ENCODE assay signal across 8 mouse cellular contexts in the genomic region with DNA sequence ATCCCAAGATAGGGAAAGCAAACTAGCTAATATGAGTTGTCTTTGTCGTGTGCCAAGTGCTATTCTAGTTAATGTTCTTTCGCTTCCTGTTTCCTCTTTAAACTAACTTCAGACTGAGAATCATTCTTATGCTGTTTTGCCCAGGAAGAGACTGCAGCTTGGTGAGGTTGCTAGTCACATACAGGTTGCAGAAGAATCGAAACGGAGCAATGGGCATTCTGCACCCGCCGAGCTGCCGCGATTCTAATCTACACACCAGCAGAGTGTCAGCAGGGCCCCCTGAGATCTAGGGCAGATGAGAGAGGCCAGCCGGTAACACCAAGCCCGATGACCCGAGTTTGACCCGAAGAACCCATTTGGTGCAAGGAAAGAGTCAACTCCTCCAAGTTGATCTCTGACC. TPM values are rescaled to one million over a fixed set of nuclear protein-coding genes. Genes with fewer than 3 reads are reported as not detected.
DNase-seq lines count a peak whose midpoint lies in the region; ATAC-seq and TF ChIP-seq lines count a peak whose summit lies in the region.

No protein-coding gene starts in this region.

- no peak for ATAC-seq in embryonic facial prominence, embryonic 11.5 days (replicated peaks; ENCODE audit: insufficient number of reproducible peaks, low FRiP score, low TSS enrichment, low read depth)
- ATAC-seq in liver, embryonic 11.5 days (replicated peaks; ENCODE audit: low FRiP score) = no peak

- peak; percentile 29 to 33 for DNase-seq in right cerebral cortex, postnatal 10 days (ENCODE audit: low spot score in 2 of 2)
- no peak for DNase-seq in right cerebral cortex, postnatal 4 days
- DNase-seq in embryonic facial prominence, embryonic 11.5 days (ENCODE audit: low spot score) = peak; percentile 13
- DNase-seq in liver, embryonic 11.5 days (ENCODE audit: low spot score) = no peak
- DNase-seq in splenic B cell, adult 2 months (ENCODE audit: low read depth, low spot score) = peak; percentile 36
- no peak for DNase-seq in layer of hippocampus, adult 8-10 months (ENCODE audit: low spot score in 2 of 2)
- DNase-seq in layer of hippocampus, adult 2 months (ENCODE audit: low spot score in 2 of 2) = no peak
- DNase-seq in spleen, postnatal 14 days (ENCODE audit: low spot score in 2 of 2) = no peak

- no peaks in the 10 kb centered on the region for H3K27me3 ChIP-seq in embryonic facial prominence, embryonic 11.5 days (ENCODE audit: control insufficient read depth, insufficient read depth, low read length)
- no peaks in the 10 kb centered on the region for H3K27me3 ChIP-seq in liver, embryonic 11.5 days (replicated peaks; ENCODE audit: control insufficient read depth, insufficient read depth, low read length)
- no peaks in the 10 kb centered on the region for H3K27me3 ChIP-seq in splenic B cell, adult 2 months (ENCODE audit: control insufficient read depth, insufficient read depth, low read length, poor library complexity, severe bottlenecking)

- no peak for TF ChIP-seq CTCF in layer of hippocampus, adult 2 months (conservative IDR thresholded peaks at IDR 0.05)

- H3K4me1 ChIP-seq in embryonic facial prominence, embryonic 11.5 days (ENCODE audit: control insufficient read depth, insufficient read depth, low read length) = no peaks in the 10 kb centered on the region; the same call in 1 of the 2 replicates
- no peaks in the 10 kb centered on the region; the same call in 1 of the 2 replicates for H3K4me1 ChIP-seq in liver, embryonic 11.5 days (replicated peaks; ENCODE audit: control insufficient read depth, insufficient read depth, low read length)

- no peaks in the 10 kb centered on the region for H3K36me3 ChIP-seq in embryonic facial prominence, embryonic 11.5 days (replicated peaks; ENCODE audit: control insufficient read depth, insufficient read depth, low read depth, low read length)
- H3K36me3 ChIP-seq in liver, embryonic 11.5 days (ENCODE audit: control insufficient read depth, insufficient read depth, low read length) = no peaks in the 10 kb centered on the region
- no peaks in the 10 kb centered on the region for H3K36me3 ChIP-seq in splenic B cell, adult 2 months (ENCODE audit: control insufficient read depth, insufficient read depth, low read length, poor library complexity, severe bottlenecking)

- H3K9me3 ChIP-seq in embryonic facial prominence, embryonic 11.5 days (replicated peaks; ENCODE audit: control insufficient read depth, low read length) = no peaks in the 10 kb centered on the region
- H3K9me3 ChIP-seq in liver, embryonic 11.5 days (ENCODE audit: control insufficient read depth, low read length) = no peaks in the 10 kb centered on the region

- H3K9ac ChIP-seq in embryonic facial prominence, embryonic 11.5 days (replicated peaks; ENCODE audit: low read length) = no peak overlapping the region
- no peak overlapping the region for H3K9ac ChIP-seq in liver, embryonic 11.5 days (ENCODE audit: low read depth, low read length)

- no peak overlapping the region for H3K4me3 ChIP-seq in embryonic facial prominence, embryonic 11.5 days (ENCODE audit: low read depth, low read length)
- no peak overlapping the region for H3K4me3 ChIP-seq in liver, embryonic 11.5 days (ENCODE audit: low read depth, low read length)
- H3K4me3 ChIP-seq in layer of hippocampus, adult 2 months = no peak overlapping the region

- WGBS in embryonic facial prominence, embryonic 11.5 days = 22% methylated on average over 12 of the region's 12 CpGs
- 23% methylated on average over 12 of the region's 12 CpGs for WGBS in liver, embryonic 11.5 days

- H3K27ac ChIP-seq in embryonic facial prominence, embryonic 11.5 days (replicated peaks; ENCODE audit: low read depth, low read length) = no peak overlapping the region
- H3K27ac ChIP-seq in liver, embryonic 11.5 days (ENCODE audit: low read depth, low read length) = no peak overlapping the region
- no peak overlapping the region for H3K27ac ChIP-seq in layer of hippocampus, adult 2 months

- H3K4me2 ChIP-seq in embryonic facial prominence, embryonic 11.5 days (ENCODE audit: low read depth, low read length) = no peak overlapping the region; the same call in 1 of the 2 replicates
- H3K4me2 ChIP-seq in liver, embryonic 11.5 days = peak overlapping the region; percentile 44

RNA-seq across cellular contexts. Expression of a gene that starts 0.8 kb away (rescaled TPM):
- polyA plus RNA-seq in embryonic facial prominence, embryonic 11.5 days (2014; fragmentation: Nextera tagmentation; extraction: Ambion mirVana) = 8.6 and 9.1 TPM in 2 replicates
- 5.0 and 5.5 TPM in 2 replicates for polyA plus RNA-seq in liver, embryonic 11.5 days (2014; fragmentation: Nextera tagmentation; extraction: Ambion mirVana)
- under 1 TPM in 2 of 4 experiments, not detected in 2; 0.21 to 0.23 TPM for total RNA-seq in layer of hippocampus, adult 8-10 months (2022)
- under 1 TPM in 1 of 2 experiments, not detected in 1; 0.25 TPM for total RNA-seq in layer of hippocampus, adult 2 months (2021)

RNA-seq across cellular contexts. Expression of a gene that starts 58.3 kb away (rescaled TPM):
- 31.4 and 35.6 TPM in 2 replicates for polyA plus RNA-seq in embryonic facial prominence, embryonic 11.5 days (2014; fragmentation: Nextera tagmentation; extraction: Ambion mirVana)
- polyA plus RNA-seq in liver, embryonic 11.5 days (2014; fragmentation: Nextera tagmentation; extraction: Ambion mirVana) = 20.0 and 22.0 TPM in 2 replicates
- total RNA-seq in layer of hippocampus, adult 8-10 months (2022) = 10 to 100 TPM; 35.6 to 43.2 (median 38.1) TPM
- total RNA-seq in layer of hippocampus, adult 2 months (2021) = 10 to 100 TPM; 32.6 to 36.6 TPM

Comparison
In these comparisons a context has a peak if more than half of its experiments do, and no peak if none do; other contexts are left out.
1. DNase-seq: peak in right cerebral cortex, postnatal 10 days (2 of 2), embryonic facial prominence, embryonic 11.5 days (single experiment) and splenic B cell, adult 2 months (single experiment); none in right cerebral cortex, postnatal 4 days (single experiment), liver, embryonic 11.5 days (single experiment), layer of hippocampus, adult 8-10 months (0 of 2), layer of hippocampus, adult 2 months (0 of 2) and spleen, postnatal 14 days (0 of 2).